Mouse (Mus musculus) forebrain, embryonic 11.5 days (tissue): ENCODE data around the gene Wdr5. TPM values are rescaled to one million over a fixed set of nuclear protein-coding genes. Genes with fewer than 3 reads are reported as not detected.
"Not testable (repeated sequence)": the region's sequence is repeated elsewhere in the genome, so short reads cannot be mapped to it uniquely, and the experiment has no call there.

Source experiments
- ATAC-seq: fragments of 200-750 bp; cut with Nextera tagmentation; replicated peaks from 2 replicates; pipeline ENCODE4 v1.8.0; 2017; ENCODE audit warnings: moderate TSS enrichment; ENCODE audit not compliant: low FRiP score
- DNase-seq: peaks from one replicate; pipeline ENCODE4 v3.0.0-alpha.2; 2017; ENCODE audit warnings: low spot score
- H3K27ac ChIP-seq: fragments of 300-500 bp; sonication (generic); 2 replicates; pipeline ENCODE4 v1.5.1; 2014; ENCODE audit warnings: low read depth, low read length
- H3K27me3 ChIP-seq: fragments of 300-500 bp; sonication (generic); 2 replicates; pipeline ENCODE4 v1.6.1; 2014; ENCODE audit warnings: mild to moderate bottlenecking, low read length, mixed read lengths; ENCODE audit not compliant: control insufficient read depth, insufficient read depth
- H3K36me3 ChIP-seq: fragments of 300-500 bp; sonication (generic); 2 replicates; pipeline ENCODE4 v1.6.1; 2014; ENCODE audit warnings: mild to moderate bottlenecking, low read length, moderate library complexity, mixed read lengths; ENCODE audit not compliant: control insufficient read depth, insufficient read depth
- H3K4me1 ChIP-seq: fragments of 300-500 bp; sonication (generic); replicated peaks from 2 replicates; pipeline ENCODE4 v1.6.1; 2014; ENCODE audit warnings: low read length, mixed read lengths; ENCODE audit not compliant: control insufficient read depth, insufficient read depth
- H3K4me2 ChIP-seq: fragments of 300-500 bp; sonication (generic); 2 replicates; pipeline ENCODE4 v1.6.1; 2014; ENCODE audit warnings: low read depth, mild to moderate bottlenecking, low read length, moderate library complexity, mixed read lengths; ENCODE audit not compliant: severe bottlenecking
- H3K4me3 ChIP-seq: fragments of 300-500 bp; sonication (generic); 2 replicates; pipeline ENCODE4 v1.5.1; 2014; ENCODE audit warnings: low read depth, low read length
- H3K9ac ChIP-seq: fragments of 300-500 bp; sonication (generic); 2 replicates; pipeline ENCODE4 v1.6.1; 2014; ENCODE audit warnings: low read length
- H3K9me3 ChIP-seq: fragments of 300-500 bp; sonication (generic); 2 replicates; pipeline ENCODE4 v1.6.1; 2016; ENCODE audit warnings: low read length, mixed read lengths; ENCODE audit not compliant: control insufficient read depth
- WGBS: fragments of 180-500 bp; shearing (Covaris S2); extraction: QIAGEN DNeasy Blood & Tissue Kit; methylation state at CpG from one replicate; pipeline ENCODE4 v1.1.7; 2014; 5-methylcytosine and 5-hydroxymethylcytosine counted together
- polyA plus RNA-seq: library from polyadenylated mRNA; unstranded; fragments of >200 nt; fragmentation: Nextera tagmentation; extraction: Ambion mirVana; gene quantifications from 2 replicates; pipeline ENCODE4 v1.2.1, GENCODE M21; 2014

Wdr5 gene
- polyA plus RNA-seq, 1 experiment from 2014 or later: 74.5 TPM

DNA sequence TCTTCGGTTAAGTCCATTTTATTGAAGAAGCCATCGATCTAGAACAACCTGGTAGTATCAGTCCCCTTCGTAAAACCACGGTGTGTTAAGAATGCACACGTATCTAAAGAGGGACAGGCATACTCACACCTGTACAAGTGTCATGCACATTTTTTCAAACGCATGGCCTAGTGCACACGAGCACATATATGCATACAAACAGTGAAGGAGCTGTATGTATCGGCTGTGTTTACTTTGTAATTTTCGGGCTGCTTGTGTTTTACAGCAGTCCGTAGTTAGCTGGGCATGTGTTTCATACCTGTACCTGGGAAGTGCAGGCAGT lies 25.5 kb downstream of the Wdr5 start:
- Histone ChIP-seq H3K27me3 (no peaks in the 10 kb centered on the region), H3K27ac (peak overlapping the region; percentile 74; the same call in 1 of the 2 replicates), H3K36me3 (no peaks in the 10 kb centered on the region), H3K4me1 (peaks cover 4% of the 10 kb centered on the region; the same call in 1 of the 2 replicates), H3K9me3 (no peaks in the 10 kb centered on the region), H3K4me2 (peak overlapping the region; percentile 65), H3K9ac (peak overlapping the region; percentile 68), H3K4me3 (peak overlapping the region; percentile 37)
- ATAC-seq: peak; percentile 45; the same call in 1 of the 2 replicates
- DNase-seq: no peak
- 35% methylated on average over 10 of the region's 10 CpGs for WGBS

GRCm38 (mm10) chr2:27541225-27541624 lies 26.3 kb downstream of the Wdr5 start:
- H3K4me1 ChIP-seq: peaks cover 4% of the 10 kb centered on the region; the same call in 1 of the 2 replicates
- H3K27me3 ChIP-seq: no peaks in the 10 kb centered on the region
- 92% methylated on average over 3 of the region's 3 CpGs for WGBS
- H3K9ac ChIP-seq: peak overlapping the region; percentile 68
- H3K27ac ChIP-seq: no peak overlapping the region
- no peaks in the 10 kb centered on the region for H3K9me3 ChIP-seq
- ATAC-seq: no peak
- no peaks in the 10 kb centered on the region for H3K36me3 ChIP-seq
- peak overlapping the region; percentile 65; the same call in 1 of the 2 replicates for H3K4me2 ChIP-seq
- DNase-seq: no peak
- H3K4me3 ChIP-seq: no peak overlapping the region

- DNase-seq (no peak), ATAC-seq (no peak)
- Histone ChIP-seq H3K4me3 (no peak overlapping the region), H3K27ac (no peak overlapping the region), H3K36me3 (no peaks in the 10 kb centered on the region), H3K4me1 (peaks cover 4% of the 10 kb centered on the region; the same call in 1 of the 2 replicates), H3K27me3 (no peaks in the 10 kb centered on the region), H3K9ac (no peak overlapping the region), H3K9me3 (no peaks in the 10 kb centered on the region), H3K4me2 (no peak overlapping the region)
- WGBS: 93% methylated on average over 6 of the region's 6 CpGs
Observed at GRCm38 (mm10) chr2:27544613-27545012, 29.7 kb downstream of the Wdr5 start.

DNA sequence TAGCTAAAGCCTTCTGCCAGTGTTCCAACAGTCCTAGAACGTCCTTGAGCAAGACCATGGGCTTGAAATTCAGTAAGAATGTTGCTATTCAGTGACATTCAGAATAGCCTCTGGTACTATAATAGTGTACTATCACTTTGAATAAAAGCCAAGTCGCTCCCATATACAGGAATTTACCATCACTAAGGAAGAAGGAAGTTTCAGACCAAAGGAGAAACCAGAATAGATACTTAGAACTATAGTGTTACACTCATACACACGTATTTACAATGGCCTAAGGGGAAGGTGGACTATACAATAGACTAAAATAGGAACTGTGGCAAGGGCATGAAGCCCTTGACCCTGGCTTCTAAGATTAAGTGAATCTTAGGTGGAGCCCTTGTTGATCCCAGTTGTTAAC lies 30.6 kb downstream of the Wdr5 start:
- H3K4me1 ChIP-seq, H3K4me3 ChIP-seq, H3K27ac ChIP-seq, H3K9ac ChIP-seq, DNase-seq, H3K9me3 ChIP-seq, H3K36me3 ChIP-seq, ATAC-seq, H3K27me3 ChIP-seq, H3K4me2 ChIP-seq: not testable (repeated sequence)
- 77% methylated on average over 3 of the region's 3 CpGs for WGBS

GRCm38 (mm10) chr2:27546041-27546440 lies 31.1 kb downstream of the Wdr5 start:
- not testable (repeated sequence) for H3K9ac ChIP-seq, H3K36me3 ChIP-seq, ATAC-seq, H3K4me1 ChIP-seq, DNase-seq, H3K9me3 ChIP-seq, H3K4me2 ChIP-seq, H3K27ac ChIP-seq, H3K27me3 ChIP-seq, H3K4me3 ChIP-seq
- WGBS: 92% methylated on average over 8 of the region's 8 CpGs

- Histone ChIP-seq H3K36me3 (no peaks in the 10 kb centered on the region), H3K9me3 (no peaks in the 10 kb centered on the region), H3K27me3 (no peaks in the 10 kb centered on the region), H3K4me3 (no peak overlapping the region), H3K4me1 (no peaks in the 10 kb centered on the region), H3K4me2 (no peak overlapping the region), H3K9ac (no peak overlapping the region), H3K27ac (no peak overlapping the region)
- DNase-seq (no peak), ATAC-seq (no peak)
- 44% methylated on average over 1 of the region's 1 CpGs for WGBS
Observed at GRCm38 (mm10) chr2:27547326-27547725, 32.4 kb downstream of the Wdr5 start.

DNA sequence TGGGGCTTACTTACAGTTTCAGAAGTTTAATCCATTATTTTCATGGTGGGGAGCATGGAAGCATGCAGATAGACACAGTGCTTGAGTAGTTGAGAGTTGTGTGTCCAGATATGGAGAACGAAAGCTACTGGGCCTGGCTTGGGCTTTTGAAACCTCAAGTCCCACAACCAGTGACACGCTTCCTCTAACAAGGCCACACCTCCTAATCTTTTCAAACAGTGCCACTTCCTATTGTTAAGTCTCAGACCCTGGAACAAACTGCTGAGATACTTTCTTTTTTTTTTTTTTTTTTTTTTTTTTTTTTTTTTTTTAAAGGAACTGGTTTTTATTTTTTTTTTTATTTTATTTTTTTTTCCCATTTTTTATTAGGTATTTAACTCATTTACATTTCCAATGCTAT lies 33.0 kb downstream of the Wdr5 start:
- 94% methylated on average over 2 of the region's 2 CpGs for WGBS
- H3K27me3 ChIP-seq: no peaks in the 10 kb centered on the region
- no peak overlapping the region for H3K27ac ChIP-seq
- no peak overlapping the region for H3K4me2 ChIP-seq
- H3K4me1 ChIP-seq: no peaks in the 10 kb centered on the region
- H3K36me3 ChIP-seq: no peaks in the 10 kb centered on the region
- DNase-seq: no peak
- H3K9ac ChIP-seq: no peak overlapping the region
- no peak for ATAC-seq
- H3K9me3 ChIP-seq: no peaks in the 10 kb centered on the region
- no peak overlapping the region for H3K4me3 ChIP-seq

DNA sequence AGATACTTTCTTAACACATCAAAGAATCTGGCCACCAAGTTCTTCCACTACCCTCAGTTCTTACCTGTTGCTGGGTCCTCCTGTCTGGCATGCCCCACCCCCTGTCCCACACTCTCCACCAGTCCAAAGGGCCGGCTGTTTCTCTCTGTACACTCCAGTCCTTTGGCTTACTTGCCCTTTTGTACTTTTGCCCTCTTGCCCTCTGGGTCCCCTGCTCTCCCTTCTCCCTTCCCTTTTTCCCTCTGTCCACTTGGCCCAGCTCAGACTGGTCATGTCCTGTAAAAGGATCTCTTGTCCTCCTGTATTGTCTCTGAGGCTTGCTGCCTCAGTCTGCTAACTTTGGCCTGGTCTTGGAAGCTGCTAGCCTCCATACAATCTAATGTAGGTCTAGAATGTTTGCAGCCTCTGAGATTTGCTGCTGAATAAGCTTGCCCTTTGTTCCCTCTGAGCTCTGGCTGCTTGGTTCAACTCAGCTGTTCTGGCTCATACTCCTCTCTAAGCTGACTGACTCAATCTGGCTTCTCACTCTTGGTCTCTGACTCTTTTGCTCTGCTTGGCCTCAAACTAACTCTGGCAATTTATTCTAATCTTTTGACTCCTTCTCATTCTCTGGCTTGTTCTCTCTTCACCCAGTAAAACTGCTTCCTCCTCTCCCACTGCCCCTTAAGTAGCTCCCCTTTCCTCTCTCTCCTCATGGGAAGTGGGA lies 33.9 kb downstream of the Wdr5 start:
- Histone ChIP-seq H3K9ac (no peak overlapping the region), H3K4me3 (no peak overlapping the region), H3K27me3 (no peaks in the 10 kb centered on the region), H3K4me2 (no peak overlapping the region), H3K4me1 (no peaks in the 10 kb centered on the region), H3K27ac (no peak overlapping the region), H3K9me3 (no peaks in the 10 kb centered on the region), H3K36me3 (no peaks in the 10 kb centered on the region)
- DNase-seq (no peak), ATAC-seq (no peak)
- 79% methylated on average over 1 of the region's 1 CpGs for WGBS

- WGBS: 24% methylated on average over 7 of the region's 7 CpGs
- no peak for ATAC-seq
Observed at GRCm38 (mm10) chr2:27552620-27553287, 37.8 kb downstream of the Wdr5 start.

More at GRCm38 (mm10) chr2:27552620-27553287, 37.8 kb downstream of the Wdr5 start:
- H3K27ac ChIP-seq: no peak overlapping the region
- no peaks in the 10 kb centered on the region for H3K27me3 ChIP-seq
- no peaks in the 10 kb centered on the region for H3K36me3 ChIP-seq
- no peaks in the 10 kb centered on the region for H3K9me3 ChIP-seq
- H3K4me1 ChIP-seq: no peaks in the 10 kb centered on the region
- H3K4me3 ChIP-seq: no peak overlapping the region
- no peak overlapping the region for H3K4me2 ChIP-seq
- no peak overlapping the region for H3K9ac ChIP-seq
- peak; percentile 83 for DNase-seq
